Mouse (Mus musculus) kidney, adult 8-10 months (tissue): ENCODE data around the gene Npas3.

Experiments used
- DNase-seq, 2 experiments: peaks; one replicate each; pipeline ENCODE4 v3.0.0; 2022

Gene Npas3

DNA sequence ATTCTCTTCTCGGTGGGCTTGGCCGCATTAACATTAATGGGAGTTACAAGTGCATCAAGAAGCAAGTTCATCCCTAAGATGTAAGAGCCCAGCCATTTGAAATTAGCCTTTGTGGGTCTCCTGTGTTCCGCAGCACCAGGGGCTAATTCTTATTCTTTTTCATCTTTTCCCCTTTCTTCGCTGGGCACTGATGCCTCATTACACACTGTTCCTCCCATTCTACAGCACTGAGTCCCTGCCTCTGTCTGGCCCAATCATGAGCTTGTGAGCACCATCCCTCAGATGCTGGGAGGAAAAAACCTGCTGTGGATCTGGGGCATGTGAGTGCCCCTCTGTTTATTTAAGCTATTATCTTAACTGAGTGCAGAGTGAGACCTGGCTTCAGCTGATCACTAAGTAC, 633.2 kb downstream of the Npas3 start:
- DNase-seq: no peak

DNA sequence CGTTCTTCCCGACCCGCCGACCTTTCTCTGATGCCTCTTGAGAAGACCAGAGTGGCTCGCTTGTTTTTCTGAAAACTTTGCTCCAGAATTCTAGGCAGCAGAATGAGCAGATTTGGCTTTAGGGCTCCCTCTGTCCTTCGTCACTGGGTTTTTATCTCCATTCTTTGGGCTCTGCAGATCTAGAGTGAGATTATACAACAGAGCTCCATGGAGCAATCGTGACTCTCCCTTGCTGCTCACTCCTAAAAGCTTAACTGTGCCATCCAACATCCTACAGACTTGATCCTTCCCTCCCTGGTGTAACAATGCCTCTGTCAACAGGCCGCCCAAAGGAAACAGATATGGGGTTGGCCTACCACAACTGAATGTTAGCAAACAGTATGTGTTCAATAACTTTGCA, 634.4 kb downstream of the Npas3 start:
- DNase-seq: no peak

DNA sequence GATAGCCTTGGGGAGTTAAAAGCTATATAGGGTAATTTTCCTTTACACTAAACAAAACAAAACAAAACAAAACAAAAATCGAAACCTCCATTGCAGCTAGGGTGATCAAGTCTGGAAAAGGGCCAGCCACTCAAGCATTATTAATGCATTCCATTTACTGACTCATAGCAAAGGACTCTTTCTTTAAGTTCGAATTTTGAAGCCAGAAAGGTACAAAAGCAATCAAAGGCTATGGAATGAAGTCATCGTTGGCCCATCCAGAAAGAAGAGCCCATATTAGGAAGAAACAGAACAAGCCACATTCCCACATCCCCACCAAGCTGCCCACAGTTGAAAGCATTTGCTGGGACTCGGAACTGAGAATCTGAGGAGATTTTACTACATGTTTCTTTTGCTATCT, 640.1 kb downstream of the Npas3 start:
- DNase-seq: no peak

DNA sequence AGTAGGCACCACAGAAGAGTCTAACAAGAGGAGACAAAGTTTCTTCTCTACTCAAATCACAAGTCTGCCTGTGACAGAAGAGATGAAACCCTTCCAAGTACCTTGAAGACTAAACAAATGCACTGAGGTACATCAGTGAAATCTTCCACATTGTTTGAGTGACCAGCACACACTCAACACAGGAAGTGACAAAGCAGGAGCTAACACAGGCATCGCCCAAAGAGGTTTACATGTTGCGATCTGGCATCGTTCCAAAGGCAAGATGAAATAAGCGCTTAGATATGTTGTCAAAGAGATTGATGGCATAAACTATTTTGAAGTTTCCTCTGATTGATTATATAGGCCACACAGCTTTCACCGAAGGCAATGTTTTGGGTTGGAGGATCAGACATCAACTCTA, 647.4 kb downstream of the Npas3 start:
- DNase-seq: no peak

DNA sequence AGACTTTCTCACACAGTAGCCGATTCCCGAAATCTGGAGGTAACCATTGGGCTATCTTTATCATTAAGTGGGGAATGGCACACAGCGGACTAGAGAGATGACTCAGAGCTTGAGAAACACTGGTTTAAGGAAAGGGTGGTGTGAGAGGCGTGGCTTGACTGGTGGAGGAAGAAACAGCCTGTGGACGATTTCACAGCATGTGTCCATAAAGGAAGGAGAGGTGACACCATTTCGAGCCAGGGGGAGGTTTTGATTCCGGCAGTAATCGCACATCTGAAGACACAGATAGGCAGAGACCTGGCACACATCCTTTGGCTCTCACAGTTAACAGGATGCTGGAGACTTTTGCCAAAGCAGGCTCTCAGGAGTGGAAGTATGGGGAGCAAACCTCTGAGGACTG, 660.3 kb downstream of the Npas3 start:
- no peak for DNase-seq

DNA sequence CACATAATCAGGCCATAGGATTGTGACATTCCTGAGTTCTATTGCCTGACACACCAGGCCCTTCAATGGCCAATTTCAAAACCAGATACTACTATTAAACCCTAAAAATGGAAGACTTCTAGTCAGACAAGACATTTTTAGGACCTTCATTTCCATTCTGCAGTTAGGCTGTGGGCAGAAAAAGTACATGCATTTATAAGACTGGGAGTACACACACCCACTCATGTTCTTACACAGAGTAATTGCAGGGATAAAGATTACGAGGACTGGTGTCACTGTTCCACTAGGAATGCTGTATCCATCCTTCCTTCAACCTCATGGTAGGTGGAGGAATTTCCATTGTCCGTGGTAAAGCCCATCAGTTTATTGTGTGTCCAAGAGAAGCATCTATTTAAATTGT, 661.7 kb downstream of the Npas3 start:
- DNase-seq: no peak

DNA sequence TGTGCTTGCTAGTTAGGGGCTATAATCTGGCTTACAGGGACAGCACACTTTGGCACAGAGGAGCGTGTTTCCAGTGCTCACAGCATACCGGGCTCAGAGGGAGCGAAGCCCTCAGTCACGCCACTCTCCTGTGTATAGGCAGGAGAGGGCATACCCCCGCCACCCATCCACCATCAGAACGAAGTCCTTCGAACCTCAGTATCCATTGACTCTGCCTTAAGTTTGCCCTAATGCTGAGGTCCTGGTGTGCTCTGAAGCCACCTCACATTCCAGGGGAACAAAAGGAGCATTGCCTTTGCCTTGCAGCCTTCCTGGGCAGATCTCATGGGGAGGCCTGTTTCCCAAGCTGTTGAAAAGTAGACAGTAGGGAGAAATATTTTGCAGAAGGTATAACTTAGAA, 673.7 kb downstream of the Npas3 start:
- DNase-seq: no peak

DNA sequence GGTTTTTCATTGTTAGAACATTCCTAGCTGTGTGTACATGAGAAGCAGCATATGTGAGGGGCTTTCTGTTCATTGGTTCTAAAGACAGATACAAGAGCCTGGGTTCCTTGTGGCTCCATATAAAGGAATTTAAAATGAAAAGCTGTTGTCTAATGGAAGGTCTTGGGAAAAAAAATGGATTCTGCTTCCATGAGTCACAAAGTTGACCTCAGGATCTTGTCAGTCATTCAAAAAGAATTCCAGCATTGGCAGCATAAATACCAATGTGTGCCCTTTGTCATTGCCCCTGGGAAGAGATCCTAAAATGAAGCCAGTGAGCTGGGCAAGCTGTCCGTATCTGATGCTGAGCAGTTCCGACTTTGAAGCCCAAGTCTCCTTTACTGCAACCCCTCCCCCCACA, 700.3 kb downstream of the Npas3 start:
- no peak for DNase-seq

DNA sequence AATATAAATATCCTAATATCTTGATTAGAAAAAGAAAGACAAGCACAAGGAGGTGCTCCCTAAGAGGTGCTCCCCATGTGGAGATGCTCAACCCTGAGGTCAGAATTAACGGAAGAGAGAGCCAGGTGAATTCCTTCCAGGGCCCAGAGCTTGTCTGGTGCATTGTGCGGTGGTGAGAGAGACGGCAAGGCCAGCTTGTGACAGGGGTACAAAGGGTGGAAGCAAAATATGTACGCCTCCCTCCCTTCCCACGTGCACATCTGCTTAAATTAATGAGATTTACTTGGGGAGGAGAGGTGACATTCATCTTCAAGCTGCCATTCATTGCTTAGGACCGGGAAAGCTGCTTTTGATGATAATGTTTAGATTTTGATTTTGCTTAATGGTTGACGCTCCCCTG, 713.5 kb downstream of the Npas3 start:
- no peak for DNase-seq

DNA sequence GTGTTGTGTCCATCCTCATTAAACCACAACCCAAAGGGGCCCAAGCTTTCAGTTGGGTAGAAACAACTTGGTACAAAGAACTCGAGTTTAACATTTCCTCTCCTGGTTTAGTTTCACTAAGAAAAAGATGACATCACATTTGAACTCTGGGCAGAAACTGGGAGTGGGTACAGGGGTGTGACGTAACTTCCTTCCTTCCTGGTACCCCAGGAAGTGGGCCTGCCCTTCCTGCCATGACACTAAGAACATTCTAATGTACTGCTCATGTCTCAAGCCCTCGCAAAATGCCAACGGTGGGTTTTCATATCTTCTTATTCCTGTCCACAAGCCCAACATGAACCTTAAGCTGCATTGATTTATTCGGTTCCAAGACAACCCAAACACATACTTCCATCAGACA, 715.1 kb downstream of the Npas3 start:
- no peak for DNase-seq

DNA sequence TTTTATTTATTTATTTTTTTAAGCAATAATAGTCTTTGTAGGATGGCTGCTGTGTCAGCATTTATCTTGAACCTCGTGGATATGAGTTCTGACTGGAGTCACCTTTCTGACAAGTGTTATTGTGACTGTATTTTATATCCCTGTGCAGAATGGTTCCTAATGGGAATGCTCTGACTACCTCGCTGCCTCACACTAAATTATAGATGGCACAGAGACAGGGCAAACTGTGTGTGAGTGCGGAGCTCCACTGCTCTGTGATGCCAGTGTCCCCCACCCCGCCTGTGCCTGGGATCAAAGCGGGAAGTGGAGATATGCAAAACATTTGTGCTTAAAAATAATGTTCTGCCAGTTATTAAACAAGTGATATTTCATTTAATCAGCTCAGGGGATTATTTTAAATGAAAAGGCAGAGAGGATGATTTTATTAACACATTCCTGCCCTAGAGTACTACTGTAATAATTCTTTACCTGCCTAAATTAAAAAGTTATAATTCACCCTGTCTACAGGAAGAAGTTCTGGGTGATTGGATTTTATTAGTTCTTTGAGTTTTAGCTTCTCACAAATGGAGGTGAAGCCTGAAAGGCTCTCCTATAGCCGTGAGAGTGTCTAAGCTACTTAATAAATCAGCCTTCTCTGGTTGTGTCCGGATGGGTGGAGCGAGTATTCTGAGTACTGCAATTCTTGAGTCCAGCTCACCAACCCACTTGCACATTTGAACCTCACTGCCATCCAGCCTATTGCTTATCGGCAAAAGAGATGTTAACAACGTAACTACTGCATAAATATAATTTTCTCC, 721.1 kb downstream of the Npas3 start:
- DNase-seq: no peak

DNA sequence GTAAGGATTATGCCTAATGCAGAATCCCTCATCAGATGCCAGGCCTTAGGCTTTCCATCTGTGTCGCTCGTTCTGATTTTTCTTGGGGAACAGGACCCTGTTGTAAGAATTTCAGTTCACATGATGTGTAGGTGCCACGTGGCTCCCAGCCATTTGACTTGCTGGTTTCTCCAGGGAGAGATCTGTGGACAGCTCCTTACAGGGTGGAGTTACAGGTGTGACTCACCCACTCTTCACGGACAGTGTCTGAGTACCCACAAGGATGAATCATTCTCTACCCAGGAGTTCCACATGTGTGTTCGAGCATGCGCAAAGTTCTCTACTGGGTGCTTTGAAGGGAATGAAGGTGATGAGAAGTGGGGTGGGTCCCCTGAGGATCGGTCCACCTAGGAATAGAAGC, 722.2 kb downstream of the Npas3 start:
- no peak for DNase-seq

DNA sequence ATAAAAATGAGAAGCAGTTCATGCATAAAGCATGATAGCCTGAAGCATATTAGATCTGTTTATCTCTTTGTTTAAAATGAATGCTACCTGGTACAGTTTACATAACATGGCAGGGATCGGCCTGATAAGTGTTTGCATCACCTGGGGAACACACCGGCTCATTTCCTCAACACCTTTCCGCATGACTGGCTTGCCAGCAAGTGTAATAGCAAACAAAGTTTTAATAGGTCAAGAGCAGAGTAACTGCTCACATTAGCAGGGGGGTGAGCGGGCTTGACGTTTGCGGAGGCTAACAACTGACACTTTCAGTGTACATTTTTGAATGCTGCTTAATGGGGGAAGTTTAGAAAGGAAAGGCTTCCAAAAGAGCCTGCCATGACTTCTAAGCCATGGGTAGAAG, 724.9 kb downstream of the Npas3 start:
- DNase-seq: peak; percentile 29 to 46

DNA sequence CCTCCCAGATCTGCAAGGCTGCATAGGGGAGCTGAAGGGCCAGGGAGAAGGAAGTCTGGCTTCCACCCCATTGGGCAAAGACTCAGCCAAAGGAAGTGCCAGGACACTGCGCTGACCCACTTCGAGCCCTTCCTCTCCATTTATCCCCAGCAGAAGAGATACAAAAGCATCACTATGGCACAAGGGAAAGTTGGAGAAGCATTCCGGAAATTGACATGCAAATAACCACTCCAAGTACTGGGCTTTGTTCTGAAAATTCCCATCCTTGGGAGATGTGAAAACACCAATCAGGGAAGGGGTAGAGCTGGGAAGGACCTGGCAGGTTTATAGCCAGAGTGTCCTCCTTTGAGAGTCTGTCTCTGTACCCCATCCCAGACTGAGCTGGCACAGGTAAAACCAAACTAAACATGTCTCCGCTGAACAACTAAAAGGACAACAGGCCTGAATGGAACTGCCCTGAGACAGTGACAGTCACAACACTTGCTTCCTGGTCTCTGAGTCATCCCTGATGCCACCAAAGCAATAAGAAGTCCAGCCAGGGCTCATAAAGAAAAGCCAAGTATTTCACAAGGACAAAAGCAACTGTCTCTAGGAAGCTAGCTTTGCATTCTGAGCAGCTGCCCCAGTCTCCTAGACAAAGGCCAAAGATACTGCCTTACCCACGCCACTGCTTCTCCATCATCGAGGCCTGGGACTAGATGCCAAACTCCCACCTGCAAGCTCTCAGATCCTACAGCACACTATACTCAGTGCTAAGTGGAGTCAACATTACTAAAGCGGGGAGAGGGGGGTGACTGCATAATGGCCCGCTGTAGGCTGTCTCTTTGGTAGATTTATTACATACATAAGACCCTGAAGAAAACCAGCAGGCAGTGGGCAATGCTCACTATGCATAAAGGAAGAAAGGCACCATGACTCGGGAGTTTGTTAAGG, 733.4 kb downstream of the Npas3 start:
- DNase-seq: no peak

DNA sequence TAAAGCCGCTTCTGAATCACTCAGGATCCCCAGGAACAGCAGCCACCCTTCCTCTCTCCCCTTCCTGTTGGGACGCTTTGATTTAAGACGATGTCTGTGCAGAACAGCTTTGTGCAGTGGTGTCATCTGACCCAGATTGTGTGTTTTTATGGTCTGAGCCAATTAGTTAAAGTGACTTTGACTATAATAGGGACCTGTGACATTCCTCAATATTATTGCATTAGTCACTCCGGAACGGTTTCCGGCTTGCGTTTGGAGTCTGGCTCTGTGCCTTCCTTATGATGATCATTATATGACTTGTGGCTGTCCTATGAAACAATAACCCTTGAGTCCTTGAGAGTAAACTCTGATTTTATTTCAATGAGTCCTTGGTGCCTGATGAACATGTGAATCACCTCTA, 735.5 kb downstream of the Npas3 start:
- peak in 1 of 2 experiments; percentile 7 for DNase-seq

DNA sequence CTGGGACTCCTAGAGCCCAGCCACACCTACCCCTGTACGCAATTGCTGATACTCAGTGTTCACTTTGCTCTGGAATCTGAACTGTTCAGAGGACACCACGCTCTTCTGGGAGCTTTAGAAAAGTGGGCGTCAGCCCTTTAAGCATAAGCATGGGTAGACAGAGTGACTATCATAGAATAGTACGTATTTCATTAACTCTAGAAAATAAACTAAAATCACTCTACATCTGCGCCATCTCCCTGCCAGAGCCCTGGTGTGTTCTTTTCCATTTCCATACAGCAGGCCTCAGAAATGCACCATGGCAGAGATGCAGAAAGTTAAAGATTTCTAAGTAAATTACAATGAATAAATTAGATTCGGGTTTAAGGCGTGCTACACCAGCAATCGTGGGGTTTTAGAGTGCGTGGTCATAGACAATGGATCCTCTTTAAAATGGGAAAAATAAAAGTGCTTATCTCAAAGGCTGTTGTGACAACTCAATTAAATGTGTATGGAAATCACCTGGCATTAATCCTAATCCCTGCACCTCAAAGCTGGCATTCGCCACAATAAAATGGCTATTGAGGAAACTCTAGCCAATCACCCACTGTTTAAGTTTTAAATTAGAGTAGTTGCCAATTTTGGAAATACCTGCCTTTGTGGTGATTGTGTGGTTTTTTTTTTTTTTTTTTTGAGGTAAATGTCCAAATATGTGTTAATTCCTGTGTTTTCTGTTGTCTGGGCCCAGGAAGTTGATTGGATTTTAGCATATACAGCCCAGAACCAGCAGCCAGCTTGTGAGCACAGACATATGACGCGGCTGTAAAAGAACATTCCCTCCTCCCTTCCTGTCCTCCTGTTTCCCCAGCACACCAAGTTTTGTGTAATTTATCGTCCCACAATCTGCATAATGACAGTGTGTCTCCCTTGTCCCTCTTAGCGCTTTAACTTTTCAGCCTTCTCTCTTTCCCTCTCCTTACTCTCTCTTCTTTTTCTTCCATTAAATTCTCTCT, 737.7 kb downstream of the Npas3 start:
- no peak for DNase-seq

DNA sequence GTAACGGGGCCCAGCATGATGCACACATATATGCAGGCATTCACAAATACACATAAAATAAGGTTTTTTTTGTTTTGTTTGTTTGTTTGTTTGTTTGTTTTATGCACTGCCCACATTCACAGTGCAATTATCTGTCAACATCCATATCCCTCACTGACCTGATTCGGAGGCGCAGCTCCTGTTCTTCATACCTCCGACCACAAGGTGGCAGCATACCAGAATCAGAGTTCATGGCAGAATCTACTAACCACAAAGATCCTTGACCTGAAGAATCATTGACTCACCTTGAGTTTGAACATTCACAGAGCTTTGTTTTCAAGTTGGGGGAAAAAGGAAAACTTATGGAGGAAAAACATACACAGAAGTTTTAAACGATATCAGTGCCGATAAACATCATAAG, 743.9 kb downstream of the Npas3 start:
- DNase-seq: peak in 1 of 2 experiments; percentile 6

DNA sequence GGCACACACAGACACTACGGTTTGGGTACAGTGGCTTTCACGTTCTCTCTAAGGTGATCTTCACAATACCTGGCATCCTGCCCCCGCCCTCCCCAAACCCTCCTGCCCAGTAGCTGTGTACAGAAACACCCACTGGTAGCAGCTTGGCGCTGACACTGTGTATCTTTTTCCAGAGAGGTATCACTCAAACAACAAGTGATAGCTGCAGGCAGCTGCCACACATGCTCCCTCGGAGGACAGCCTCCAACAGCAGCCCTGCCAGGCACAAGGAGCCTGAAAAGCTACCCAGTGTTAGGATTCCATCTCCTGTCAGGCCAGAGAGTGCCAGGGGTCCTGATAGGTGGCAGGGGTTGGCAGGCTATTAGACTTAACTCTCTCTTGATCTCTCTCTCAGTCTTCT, 747.2 kb downstream of the Npas3 start:
- DNase-seq: no peak

DNA sequence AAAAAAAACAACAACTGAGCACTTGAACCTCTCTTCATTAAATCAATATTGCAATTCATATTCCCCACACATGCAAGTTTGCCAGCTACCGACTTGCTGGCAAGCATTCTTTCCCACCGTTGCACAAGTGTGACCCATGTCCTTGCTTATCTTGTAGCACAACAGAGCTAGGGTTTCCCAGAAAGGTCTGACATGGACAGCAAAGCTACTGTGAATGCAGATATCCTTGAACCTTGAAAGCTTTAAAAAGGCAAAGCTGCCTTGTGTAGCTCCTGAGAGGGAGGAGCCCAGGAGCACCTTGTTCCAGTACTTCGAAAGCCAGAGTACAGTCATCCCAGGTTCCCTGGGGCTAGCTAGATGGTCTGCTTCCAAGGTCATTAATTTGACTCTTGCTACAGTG, 748.7 kb downstream of the Npas3 start:
- no peak for DNase-seq

DNA sequence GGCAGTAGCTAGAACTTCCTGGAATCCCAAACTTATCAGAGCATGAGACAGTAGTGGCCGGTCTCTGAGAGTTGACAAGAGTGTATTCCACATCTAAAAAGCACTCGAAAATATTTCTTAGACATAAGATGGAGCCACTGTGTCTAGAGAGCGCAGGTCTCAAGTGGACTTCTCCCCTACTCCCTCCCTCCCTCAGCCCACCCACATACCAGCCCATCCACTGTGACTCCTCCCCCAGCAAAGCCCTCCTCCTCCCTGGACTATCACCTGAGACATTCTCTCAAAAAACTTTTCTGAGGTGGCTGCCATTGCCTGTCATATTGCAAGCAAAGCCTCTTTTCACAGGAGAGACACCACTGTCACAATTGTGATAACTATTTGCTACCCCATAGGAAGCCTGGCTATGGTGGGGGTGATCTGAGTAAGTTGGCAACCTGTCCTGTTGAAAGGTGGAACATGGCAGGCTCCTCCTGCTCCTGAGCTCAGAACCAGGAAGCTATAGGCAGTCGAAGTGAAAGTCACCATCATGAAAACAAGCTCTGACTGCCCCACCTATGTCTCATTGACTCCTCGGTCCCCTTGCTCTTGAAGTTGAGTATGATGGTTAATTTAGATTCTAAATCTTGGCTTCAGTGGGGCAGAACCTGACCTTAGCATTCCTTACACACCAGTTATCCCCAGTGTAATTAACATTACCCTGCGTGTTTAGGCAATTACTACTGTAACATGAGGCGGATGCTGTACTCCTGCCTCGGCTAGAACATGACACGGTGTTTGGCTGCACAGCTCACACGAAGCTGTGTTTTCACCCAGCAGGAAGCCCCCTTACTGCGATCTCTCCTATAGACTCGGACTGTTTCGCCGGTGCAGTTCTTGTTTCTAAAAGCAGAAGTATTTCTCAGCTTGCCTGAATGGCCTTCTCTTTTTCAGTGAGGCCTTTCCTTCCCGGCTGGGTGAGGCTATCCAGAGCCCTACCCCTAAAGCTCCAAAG, 751.5 kb downstream of the Npas3 start:
- no peak for DNase-seq

DNA sequence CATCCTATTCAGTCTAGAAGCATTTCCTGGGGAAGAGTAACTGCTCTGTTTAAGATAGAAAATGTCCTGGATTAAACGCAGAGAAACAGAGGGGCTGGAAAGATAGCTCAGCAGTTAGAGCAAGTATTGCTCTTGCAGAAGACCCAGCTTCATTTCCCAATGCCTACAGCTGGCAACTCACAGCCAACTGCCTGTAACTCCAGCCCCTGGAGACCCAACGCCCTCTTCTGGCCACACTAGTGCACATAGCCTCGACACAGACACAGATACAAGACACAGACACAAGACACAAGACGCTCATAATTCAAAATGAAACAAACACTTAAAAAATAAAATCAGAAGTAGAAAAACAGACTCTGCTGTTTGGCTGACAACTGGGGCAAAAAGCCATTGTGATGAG, 754.0 kb downstream of the Npas3 start:
- no peak for DNase-seq

DNA sequence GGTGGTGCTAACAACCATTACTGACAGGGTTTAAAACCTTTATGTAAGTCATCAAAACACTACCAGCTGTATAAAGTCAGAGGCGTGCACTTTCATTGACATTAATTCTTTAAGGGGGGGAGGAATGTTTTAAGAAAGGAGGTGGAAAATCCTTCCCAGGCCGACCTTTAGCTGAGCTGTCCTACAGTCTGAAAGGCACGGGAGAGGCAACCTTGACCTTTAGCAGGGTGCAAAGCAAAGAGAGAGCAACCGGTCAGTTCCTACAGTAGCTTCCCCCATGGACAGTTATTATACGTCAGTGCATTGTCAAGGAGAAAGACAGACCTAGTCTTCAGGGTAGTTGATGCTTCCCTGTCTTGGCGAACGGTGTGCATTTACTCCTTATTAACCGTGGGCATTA, 756.1 kb downstream of the Npas3 start:
- DNase-seq: no peak
